Mouse (Mus musculus): ENCODE data around the gene Hist1h4b.
"Not testable (repeated sequence)": the region's sequence is repeated elsewhere in the genome, so short reads cannot be mapped to it uniquely, and the experiment has no call there.

The Hist1h4b gene

GRCm38 (mm10) chr13:23740256-23740840 lies 16.5 kb upstream of the Hist1h4b start:
- DNase-seq (ENCODE audit: low read depth): no peak

- DNase-seq (ENCODE audit: low read depth): no peak
Measured at GRCm38 (mm10) chr13:23740910-23741309, 15.9 kb upstream of the Hist1h4b start.

- DNase-seq (ENCODE audit: low read depth): no peak
Measured at GRCm38 (mm10) chr13:23742007-23742406, 14.8 kb upstream of the Hist1h4b start.

GRCm38 (mm10) chr13:23743215-23743614 lies 13.6 kb upstream of the Hist1h4b start:
- DNase-seq (ENCODE audit: low read depth): no peak

GRCm38 (mm10) chr13:23743963-23744362 lies 12.8 kb upstream of the Hist1h4b start:
- DNase-seq (ENCODE audit: low read depth): no peak

- DNase-seq (ENCODE audit: low read depth): no peak
Measured at GRCm38 (mm10) chr13:23744421-23745380, 12.1 kb upstream of the Hist1h4b start.

- DNase-seq (ENCODE audit: low read depth): peak; percentile 89
Measured at GRCm38 (mm10) chr13:23745381-23746161, 11.2 kb upstream of the Hist1h4b start, which contains the start of gene Hist1h3c. Gene Hist1h3c, minus strand, starts transcription at chr13:23745602.

GRCm38 (mm10) chr13:23746201-23747080 lies 10.4 kb upstream of the Hist1h4b start, which contains the start of gene Hist1h2bb:
Gene Hist1h2bb, plus strand, starts transcription at chr13:23746734.
- DNase-seq (ENCODE audit: low read depth): peak; percentile 82

- DNase-seq (ENCODE audit: low read depth): no peak
Measured at GRCm38 (mm10) chr13:23747081-23747891, 9.5 kb upstream of the Hist1h4b start.

- DNase-seq (ENCODE audit: low read depth): no peak
Measured at GRCm38 (mm10) chr13:23747892-23748288, 8.9 kb upstream of the Hist1h4b start.

GRCm38 (mm10) chr13:23749563-23750121 lies 7.2 kb upstream of the Hist1h4b start:
- DNase-seq (ENCODE audit: low read depth): no peak

- DNase-seq (ENCODE audit: low read depth): not testable (repeated sequence)
Measured at GRCm38 (mm10) chr13:23750839-23751477, 5.9 kb upstream of the Hist1h4b start, which contains the start of gene Hist1h2ab. Gene Hist1h2ab, plus strand, starts transcription at chr13:23751126.

GRCm38 (mm10) chr13:23751478-23751956 lies 5.3 kb upstream of the Hist1h4b start:
- DNase-seq (ENCODE audit: low read depth): no peak

GRCm38 (mm10) chr13:23752067-23752741 lies 4.6 kb upstream of the Hist1h4b start, which contains the start of gene Hist1h3b:
Gene Hist1h3b, plus strand, starts transcription at chr13:23752267.
- DNase-seq (ENCODE audit: low read depth): peak; percentile 89

- no peak for DNase-seq (ENCODE audit: low read depth)
Measured at GRCm38 (mm10) chr13:23752742-23753172, 4.1 kb upstream of the Hist1h4b start.

GRCm38 (mm10) chr13:23753314-23754078 lies 3.3 kb upstream of the Hist1h4b start:
- no peak for DNase-seq (ENCODE audit: low read depth)

GRCm38 (mm10) chr13:23755000-23755399 lies 1.8 kb upstream of the Hist1h4b start:
- DNase-seq (ENCODE audit: low read depth): no peak

All from c-Kit-positive CD71-negative TER-119-negative erythroid progenitor cells, embryonic 14.5 days (primary cell).